Mouse (Mus musculus) gastrocnemius, postnatal 10 days (tissue): ENCODE data around the gene Gm29666. TPM values are rescaled to one million over a fixed set of nuclear protein-coding genes. Genes with fewer than 3 reads are reported as not detected.
"Not testable (repeated sequence)": the region's sequence is repeated elsewhere in the genome, so short reads cannot be mapped to it uniquely, and the experiment has no call there.

ENCODE experiments used
- DNase-seq: peaks from one replicate; pipeline ENCODE4 v3.0.0; 2021; ENCODE audit warnings: mixed read lengths
- microRNA-seq, 2 experiments: library from miRNA; unstranded; fragments of <30 nt; microRNA quantifications; one replicate each; pipeline ENCODE4 v1.2.0; 2021
- total RNA-seq, 2 experiments: library from RNA; stranded (reverse); gene quantifications; 2 replicates each; pipeline ENCODE4 v1.2.3; 2021

The Gm29666 gene
- total RNA-seq, 2 experiments from 2014 or later = 0.14 to 0.32 TPM

DNA sequence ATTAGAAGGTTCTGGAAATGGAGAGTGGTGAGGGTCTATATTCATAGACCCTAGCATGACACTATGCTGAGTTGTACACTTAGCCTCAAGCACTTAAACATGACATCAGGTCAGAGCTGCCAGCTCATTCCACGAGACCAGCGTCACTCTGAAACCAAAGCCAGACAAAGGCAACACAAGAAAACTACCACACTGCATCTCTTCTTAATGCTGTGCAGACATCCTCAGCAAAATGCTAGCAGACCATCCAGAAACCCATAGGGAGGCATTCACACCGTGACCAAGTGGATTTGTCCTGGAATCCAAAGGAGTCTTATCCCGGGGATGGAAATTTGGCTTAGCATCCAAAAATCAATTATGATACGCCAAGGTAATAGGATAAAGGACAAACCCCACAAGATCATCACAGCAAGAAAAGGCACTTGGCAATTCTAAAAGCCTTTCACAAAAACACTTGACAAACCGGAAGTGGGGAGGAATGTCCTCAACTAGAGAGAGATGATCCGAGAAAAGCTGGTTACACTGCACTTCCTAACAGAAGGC, 15.9 kb downstream of the Gm29666 start:
- no peak for DNase-seq

DNA sequence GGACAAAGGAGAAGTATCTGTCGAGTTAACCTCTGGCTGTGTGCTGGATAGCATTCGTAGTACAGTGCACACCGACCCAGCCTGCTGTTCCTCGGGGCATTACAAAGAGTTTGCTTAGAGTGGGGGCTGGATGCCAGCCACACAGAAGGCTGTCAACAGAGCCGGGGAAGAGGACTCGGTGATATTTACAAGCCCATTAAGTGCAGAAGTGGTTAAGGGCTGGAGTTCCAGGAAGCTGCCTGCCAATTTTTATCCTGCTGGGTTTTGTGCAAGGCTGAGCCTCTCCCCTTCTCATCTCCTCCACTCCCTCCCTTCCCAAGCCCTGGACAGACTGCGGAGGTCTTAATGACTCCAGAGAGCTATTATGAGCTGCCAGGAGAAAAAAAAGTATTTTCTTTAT, 21.8 kb downstream of the Gm29666 start:
- DNase-seq = no peak

DNA sequence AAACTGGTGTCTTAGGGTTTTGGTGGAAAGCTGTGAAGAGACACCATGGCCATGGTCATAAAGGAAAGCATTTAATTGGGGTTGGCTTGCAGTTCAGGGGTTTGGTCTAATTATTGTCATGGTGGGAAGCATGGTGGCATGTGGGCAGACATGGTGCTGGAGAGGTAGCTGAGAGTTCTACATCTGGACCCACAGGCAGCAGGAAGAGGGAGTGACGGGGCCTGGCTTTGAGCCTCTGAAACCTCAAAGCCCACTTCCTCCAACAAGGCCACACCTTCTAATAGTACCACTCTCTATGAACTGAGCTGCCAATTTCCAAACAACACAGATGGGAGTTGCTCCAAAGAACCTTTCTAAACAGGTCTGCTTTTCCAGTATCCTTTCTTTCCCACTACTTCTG, 23.2 kb downstream of the Gm29666 start:
- no peak for DNase-seq

DNA sequence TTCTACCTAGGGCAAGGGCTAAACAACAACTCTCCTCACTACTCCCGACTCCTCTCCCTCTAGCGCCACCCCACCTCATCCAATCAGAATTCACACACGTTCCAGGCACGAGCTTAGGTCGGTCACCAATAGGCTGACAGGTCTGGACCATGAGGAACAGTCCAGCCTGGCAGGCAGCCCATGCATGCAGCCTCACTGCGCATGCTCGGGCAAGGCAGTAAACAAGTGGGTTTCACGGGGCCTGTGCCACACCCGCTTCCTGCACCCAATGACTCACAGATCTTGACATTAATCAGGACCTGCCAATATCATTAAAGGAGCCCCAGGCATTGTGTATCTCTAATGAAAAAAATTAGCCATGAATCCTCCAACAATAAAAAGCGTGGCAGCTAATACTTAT, 23.6 kb downstream of the Gm29666 start:
- DNase-seq = not testable (repeated sequence)

DNA sequence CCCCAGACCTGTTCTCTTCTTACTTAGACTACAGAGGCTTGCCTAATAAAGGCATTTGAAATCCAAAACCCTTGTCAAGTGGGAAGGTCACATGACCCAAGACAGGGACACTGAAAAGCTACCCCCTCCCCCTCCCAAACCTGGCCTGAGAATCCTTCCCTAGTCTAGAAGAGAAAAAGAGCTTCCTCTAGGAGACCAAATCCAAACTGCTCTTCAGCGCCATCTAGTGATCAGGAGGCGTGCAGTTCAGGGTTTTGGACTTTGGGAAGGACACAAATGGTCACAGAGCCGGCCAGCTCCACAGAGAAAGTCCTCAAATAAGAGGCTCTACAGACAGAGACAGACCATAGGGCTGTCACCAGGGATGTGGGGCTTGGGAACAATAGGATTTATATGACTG, 28.2 kb downstream of the Gm29666 start:
- peak; percentile 64 for DNase-seq

DNA sequence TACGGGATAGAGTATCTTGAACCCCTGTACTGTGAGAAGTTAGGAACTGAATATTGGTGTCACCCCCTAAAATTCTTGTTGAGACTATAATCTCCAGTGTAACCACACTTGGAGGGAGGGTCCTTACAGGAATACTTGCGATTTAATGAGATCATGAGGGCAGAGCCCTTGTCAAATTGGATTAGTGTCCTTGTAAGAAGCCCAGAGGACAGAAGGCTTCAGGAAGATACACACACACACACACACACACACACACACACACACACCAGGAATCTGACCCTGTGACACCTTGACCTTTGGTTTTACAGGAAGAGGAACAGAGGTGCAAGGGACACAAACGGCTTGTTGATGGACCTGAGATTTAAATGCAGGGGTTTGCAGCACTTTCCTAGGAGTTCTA, 28.6 kb downstream of the Gm29666 start:
- DNase-seq = no peak

DNA sequence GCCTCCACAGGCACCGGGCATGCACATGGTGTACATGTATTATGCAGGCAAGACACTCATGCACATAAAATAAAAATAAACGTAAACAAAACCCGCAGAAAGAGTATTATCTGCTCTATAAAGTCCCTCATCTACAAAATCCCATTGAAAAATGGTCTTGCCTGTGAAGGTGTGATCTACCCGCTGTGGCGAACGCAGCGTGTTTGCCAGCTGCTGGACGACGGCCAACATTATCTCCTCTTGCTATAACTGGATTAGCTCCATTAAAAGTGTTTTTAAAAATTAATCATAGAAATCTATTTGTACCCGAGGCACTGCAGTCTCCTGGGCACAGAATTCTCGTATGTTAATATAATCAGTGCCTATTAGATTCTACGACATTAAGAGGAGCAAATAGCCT, 31.8 kb downstream of the Gm29666 start:
- no peak for DNase-seq

DNA sequence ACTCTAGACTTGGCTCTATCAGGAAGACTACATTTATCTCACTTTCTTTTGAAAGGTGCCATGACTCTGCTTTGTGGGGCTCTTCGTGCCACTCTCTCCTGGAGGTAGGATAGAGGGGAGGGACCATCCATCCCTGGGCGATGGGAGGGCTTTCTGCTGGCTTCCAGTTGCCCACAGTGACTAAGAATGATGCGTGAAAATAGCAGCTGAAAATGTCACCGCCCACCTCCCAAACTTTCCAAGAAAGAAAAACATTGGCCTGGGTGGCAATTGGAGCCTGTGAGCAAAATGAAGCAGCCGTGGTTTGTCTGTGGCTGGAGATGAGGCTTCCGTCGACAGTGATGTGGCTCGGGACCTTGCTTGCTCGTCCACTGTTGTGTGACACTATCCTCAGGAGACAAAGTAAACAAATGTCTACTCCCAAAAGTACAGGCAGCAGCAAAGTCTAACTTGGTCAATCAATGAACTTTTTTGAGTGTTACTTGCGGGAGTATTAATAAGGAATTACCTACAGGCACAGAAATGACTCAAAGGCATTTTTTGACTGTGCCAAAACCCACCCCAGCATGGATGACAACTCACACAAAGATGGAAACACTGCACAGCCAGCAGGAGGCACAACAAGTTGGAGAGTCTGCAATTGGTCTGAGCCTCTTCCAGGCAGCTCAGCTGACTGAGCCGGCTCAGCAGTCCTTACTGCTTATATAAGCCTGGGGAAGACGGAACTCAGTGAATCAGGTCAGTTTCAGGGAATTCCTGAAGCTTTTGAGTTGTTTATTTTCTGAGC, 42.6 kb downstream of the Gm29666 start:
- DNase-seq = no peak

DNA sequence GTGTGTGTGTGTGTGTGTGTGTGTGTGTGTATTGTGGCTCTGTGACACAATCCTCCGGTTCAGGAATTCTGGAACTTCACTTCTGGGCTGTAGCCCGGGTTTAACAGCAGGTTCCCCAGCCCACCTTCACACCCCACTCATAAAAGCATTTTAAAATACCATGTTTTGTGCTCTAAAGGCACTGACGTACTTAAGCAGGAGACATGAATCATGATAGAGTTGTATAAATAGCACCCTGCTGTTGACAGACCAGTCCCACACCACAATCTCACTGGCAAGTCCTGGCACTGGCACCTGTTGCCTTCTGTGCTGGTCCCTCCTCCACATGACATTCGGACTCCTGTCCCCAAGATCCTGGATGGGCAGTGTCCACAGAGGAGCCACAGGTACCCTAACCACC, 46.0 kb downstream of the Gm29666 start:
- DNase-seq = no peak

DNA sequence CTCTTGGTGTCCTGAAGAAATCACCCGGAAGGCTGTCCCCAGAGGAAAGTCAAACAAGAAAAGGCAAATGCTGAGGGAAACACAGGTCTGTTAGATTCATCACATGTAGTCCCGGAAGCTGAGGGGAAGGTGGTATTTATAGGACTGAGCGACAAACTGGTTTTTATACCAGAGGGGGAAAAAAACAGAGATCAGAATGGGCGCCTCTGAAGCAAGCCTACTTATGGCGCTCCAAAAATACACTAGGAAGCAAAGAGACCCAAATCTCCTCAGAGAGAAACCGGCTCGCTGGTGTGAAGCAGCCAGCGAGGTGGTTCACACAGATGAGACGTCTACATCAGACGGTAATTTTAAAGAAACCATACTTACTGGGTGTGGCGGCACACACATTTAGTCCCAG, 46.8 kb downstream of the Gm29666 start:
- DNase-seq = no peak

DNA sequence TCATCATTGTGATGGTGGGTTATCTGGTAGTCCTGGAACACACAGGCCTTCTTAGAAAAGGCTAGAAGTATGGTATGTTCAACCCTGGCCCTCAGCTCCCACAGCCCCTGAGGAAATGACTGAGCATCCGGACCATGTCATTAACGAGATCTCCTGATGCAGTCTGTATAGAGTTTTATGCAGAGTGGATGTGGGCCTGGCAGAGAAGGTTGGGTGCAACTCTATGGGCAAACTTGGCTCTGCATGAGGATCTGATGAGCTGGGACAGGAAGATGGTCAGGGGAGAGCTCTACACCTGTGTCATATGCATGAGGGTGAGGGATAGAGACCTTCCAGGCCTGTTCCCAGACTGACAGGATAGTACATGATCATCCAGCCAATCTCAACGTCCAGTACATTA, 48.0 kb downstream of the Gm29666 start:
- DNase-seq = no peak

DNA sequence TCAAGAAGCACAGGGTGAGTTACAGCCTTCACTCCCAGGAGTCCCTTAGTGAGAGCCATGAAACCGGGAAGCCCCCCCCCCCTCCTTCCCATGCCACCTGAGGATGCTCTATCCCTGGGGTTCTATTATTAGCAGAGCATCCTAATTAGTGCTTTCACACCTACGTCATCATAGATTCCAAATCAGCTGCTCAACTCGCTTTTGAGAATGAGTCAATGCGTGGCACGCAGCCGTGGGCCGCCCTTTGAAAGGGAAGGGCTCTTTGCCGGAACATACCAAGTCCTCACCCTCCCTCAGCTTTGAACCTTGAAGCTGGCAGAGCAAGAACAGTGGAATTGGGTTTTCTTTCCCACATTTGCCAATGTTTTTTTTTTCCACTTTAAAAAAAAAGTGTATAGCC, 57.9 kb downstream of the Gm29666 start:
- no peak for DNase-seq

Small RNA genes within 50 kb of the gene (microRNA-seq; reads per million reads assigned to microRNA genes)
- 17.6 to 38.5 reads per million in 2 experiments for gene Mir1249

Other genes starting within 250 kb of the Gm29666 start
- gene Arhgap8, start 200.0 kb downstream of the Gm29666 start, total RNA-seq = not detected
- 1 to 10 TPM; 1.1 to 1.2 TPM for gene Phf21b, start 64.0 kb downstream of the Gm29666 start, total RNA-seq
- 10 to 100 TPM; 14.5 to 17.9 TPM for gene Nup50, start 3.4 kb upstream of the Gm29666 start, total RNA-seq
- gene 5031439G07Rik, start 68.5 kb upstream of the Gm29666 start, total RNA-seq = 10 to 100 TPM; 23.5 to 27.3 TPM
- gene Upk3a, start 97.1 kb upstream of the Gm29666 start, total RNA-seq = not detected
- gene Fam118a, start 108.9 kb upstream of the Gm29666 start, total RNA-seq = 1 to 10 TPM; 7.0 to 7.1 TPM
- under 1 TPM in 1 of 2 experiments, not detected in 1; 0.34 TPM for gene Smc1b, start 211.9 kb upstream of the Gm29666 start, total RNA-seq
- not detected for gene Ribc2, start 212.0 kb upstream of the Gm29666 start, total RNA-seq